17 mouse cellular contexts compared by ENCODE assay signal in genomic region chr2:112845583-112846512, GRCm38 (mm10).
DNase-seq lines count a peak whose midpoint lies in the region; ATAC-seq and TF ChIP-seq lines count a peak whose summit lies in the region.
"Had no signal": no experiment of that assay in that cellular context is flagged by ENCODE, and none has a peak within 500 bp of the region (broad histone marks: within the 10 kb centered on the region; RNA-seq: fewer than 3 reads in every experiment).

No protein-coding gene starts in this region.

- H3K27ac ChIP-seq in hindbrain, embryonic 15.5 days (replicated peaks) = no peak overlapping the region
- no peak overlapping the region for H3K27ac ChIP-seq in hindbrain, embryonic 10.5 days
- H3K27ac ChIP-seq in hindbrain, embryonic 16.5 days (ENCODE audit: low read depth, low read length) = no peak overlapping the region
- no peak overlapping the region for H3K27ac ChIP-seq in midbrain, embryonic 16.5 days (ENCODE audit: low read length)
- H3K27ac ChIP-seq: embryonic facial prominence, embryonic 12.5 days; intestine, embryonic 15.5 days had no signal

- no peaks in the 10 kb centered on the region for H3K36me3 ChIP-seq in hindbrain, embryonic 15.5 days
- no peaks in the 10 kb centered on the region for H3K36me3 ChIP-seq in hindbrain, embryonic 10.5 days
- H3K36me3 ChIP-seq in hindbrain, embryonic 16.5 days (ENCODE audit: control insufficient read depth, insufficient read depth, low read length) = no peaks in the 10 kb centered on the region
- H3K36me3 ChIP-seq in midbrain, embryonic 16.5 days (ENCODE audit: control insufficient read depth, insufficient read depth, low read length) = no peaks in the 10 kb centered on the region
- H3K36me3 ChIP-seq: embryonic facial prominence, embryonic 12.5 days; heart, embryonic 12.5 days; intestine, embryonic 15.5 days had no signal

- peak; percentile 70; the same call in 1 of the 2 replicates for ATAC-seq in hindbrain, embryonic 15.5 days (ENCODE audit: low FRiP score, low read depth)
- peak; percentile 60 for ATAC-seq in hindbrain, embryonic 16.5 days
- ATAC-seq in midbrain, embryonic 16.5 days = peak; percentile 65
- ATAC-seq: forebrain, postnatal 0 days; intestine, embryonic 15.5 days had no signal

- DNase-seq in hindbrain, embryonic 10.5 days (ENCODE audit: low spot score) = no peak
- peak; percentile 55 for DNase-seq in brain, embryonic 14.5 days (ENCODE audit: low read depth)
- DNase-seq in left cerebral cortex, postnatal 25 days (ENCODE audit: low spot score in 2 of 2) = no peak
- no peak for DNase-seq in cerebellum, adult 9-11 months
- DNase-seq: adrenal gland, adult 2 months; adrenal gland, postnatal 25 days; cerebellum, adult 11 months; cerebellum, adult 8-10 months; cerebellum, postnatal 25 days; forebrain, postnatal 0 days; gastrocnemius, postnatal 14 days had no signal

- TF ChIP-seq POLR2A in brain, embryonic 14.5 days (IDR thresholded peaks at IDR 0.05; ENCODE audit: borderline replicate concordance, extremely low read depth, insufficient read depth, insufficient read length, poor library complexity, severe bottlenecking) = no peak

- H3K27me3 ChIP-seq in hindbrain, embryonic 15.5 days = no peaks in the 10 kb centered on the region
- H3K27me3 ChIP-seq in hindbrain, embryonic 10.5 days (ENCODE audit: insufficient read depth, poor library complexity, severe bottlenecking) = no peaks in the 10 kb centered on the region
- no peaks in the 10 kb centered on the region for H3K27me3 ChIP-seq in hindbrain, embryonic 16.5 days (replicated peaks; ENCODE audit: control insufficient read depth, insufficient read depth, low read length)
- no peaks in the 10 kb centered on the region for H3K27me3 ChIP-seq in midbrain, embryonic 16.5 days (ENCODE audit: control insufficient read depth, insufficient read depth, low read depth, low read length)
- H3K27me3 ChIP-seq: embryonic facial prominence, embryonic 12.5 days; heart, embryonic 12.5 days; intestine, embryonic 15.5 days had no signal

- H3K9me3 ChIP-seq in hindbrain, embryonic 15.5 days = peaks cover 5% of the 10 kb centered on the region; the same call in 1 of the 2 replicates
- no peaks in the 10 kb centered on the region for H3K9me3 ChIP-seq in hindbrain, embryonic 10.5 days
- H3K9me3 ChIP-seq in hindbrain, embryonic 16.5 days (ENCODE audit: control insufficient read depth, low read length) = no peaks in the 10 kb centered on the region; the same call in 1 of the 2 replicates
- H3K9me3 ChIP-seq in midbrain, embryonic 16.5 days (replicated peaks; ENCODE audit: control insufficient read depth, low read length, poor library complexity, severe bottlenecking) = 0 out of 2 replicates have a peak, but pooled peaks cover 3% of the 10 kb centered on the region
- H3K9me3 ChIP-seq: embryonic facial prominence, embryonic 12.5 days; intestine, embryonic 15.5 days had no signal

- H3K4me3 ChIP-seq in hindbrain, embryonic 15.5 days = no peak overlapping the region
- H3K4me3 ChIP-seq in hindbrain, embryonic 10.5 days = no peak overlapping the region
- H3K4me3 ChIP-seq in hindbrain, embryonic 16.5 days (ENCODE audit: low read length) = no peak overlapping the region
- no peak overlapping the region for H3K4me3 ChIP-seq in midbrain, embryonic 16.5 days (ENCODE audit: low read depth, low read length)
- H3K4me3 ChIP-seq: embryonic facial prominence, embryonic 12.5 days; heart, embryonic 12.5 days; intestine, embryonic 15.5 days had no signal

- no peak overlapping the region for H3K4me2 ChIP-seq in hindbrain, embryonic 15.5 days
- no peak overlapping the region for H3K4me2 ChIP-seq in hindbrain, embryonic 16.5 days (ENCODE audit: low read length)
- H3K4me2 ChIP-seq in midbrain, embryonic 16.5 days (ENCODE audit: low read length) = no peak overlapping the region
- H3K4me2 ChIP-seq: embryonic facial prominence, embryonic 12.5 days; heart, embryonic 12.5 days; intestine, embryonic 15.5 days had no signal

- WGBS in hindbrain, embryonic 15.5 days = 41% methylated on average over 4 of the region's 4 CpGs
- WGBS in hindbrain, embryonic 10.5 days = 61% methylated on average over 4 of the region's 4 CpGs
- 41% methylated on average over 4 of the region's 4 CpGs for WGBS in hindbrain, embryonic 16.5 days
- 36% methylated on average over 4 of the region's 4 CpGs for WGBS in midbrain, embryonic 16.5 days

- TF ChIP-seq CTCF in brain, embryonic 14.5 days (IDR thresholded peaks at IDR 0.05; ENCODE audit: borderline replicate concordance, extremely low read depth, insufficient read depth, insufficient read length) = no peak

- H3K4me1 ChIP-seq in hindbrain, embryonic 15.5 days (replicated peaks) = no peaks in the 10 kb centered on the region; the same call in 1 of the 2 replicates
- H3K4me1 ChIP-seq in hindbrain, embryonic 10.5 days (replicated peaks) = no peaks in the 10 kb centered on the region
- no peaks in the 10 kb centered on the region for H3K4me1 ChIP-seq in hindbrain, embryonic 16.5 days (ENCODE audit: control insufficient read depth, insufficient read depth, low read depth, low read length)
- no peaks in the 10 kb centered on the region for H3K4me1 ChIP-seq in midbrain, embryonic 16.5 days (ENCODE audit: control insufficient read depth, insufficient read depth, low read length)
- H3K4me1 ChIP-seq: embryonic facial prominence, embryonic 12.5 days; heart, embryonic 12.5 days; intestine, embryonic 15.5 days had no signal

- intact Hi-C loops in left cerebral cortex, postnatal 25 days (cut with DNase I) = no loop called here

- no peak overlapping the region for H3K9ac ChIP-seq in hindbrain, embryonic 15.5 days
- no peak overlapping the region for H3K9ac ChIP-seq in hindbrain, embryonic 16.5 days (ENCODE audit: low read depth, low read length)
- no peak overlapping the region for H3K9ac ChIP-seq in midbrain, embryonic 16.5 days (ENCODE audit: low read depth, low read length)
- H3K9ac ChIP-seq: embryonic facial prominence, embryonic 12.5 days; forebrain, postnatal 0 days; heart, embryonic 12.5 days; intestine, embryonic 15.5 days had no signal
